Mouse (Mus musculus): ENCODE measurements at regions not wholly inside any gene's neighbourhood (a gene's known extent, or its start where the extent isn't known, plus 50 kb on each side); places are given as distances from the start of the nearest gene placed in this dataset.

GRCm38 (mm10) chr9:40617676-40618062 is 52.7 kb upstream of the Gm21915 start:
- DNase-seq: no peak

GRCm38 (mm10) chr9:40617036-40617675 is 53.3 kb upstream of the Gm21915 start:
- no peak for DNase-seq

DNA sequence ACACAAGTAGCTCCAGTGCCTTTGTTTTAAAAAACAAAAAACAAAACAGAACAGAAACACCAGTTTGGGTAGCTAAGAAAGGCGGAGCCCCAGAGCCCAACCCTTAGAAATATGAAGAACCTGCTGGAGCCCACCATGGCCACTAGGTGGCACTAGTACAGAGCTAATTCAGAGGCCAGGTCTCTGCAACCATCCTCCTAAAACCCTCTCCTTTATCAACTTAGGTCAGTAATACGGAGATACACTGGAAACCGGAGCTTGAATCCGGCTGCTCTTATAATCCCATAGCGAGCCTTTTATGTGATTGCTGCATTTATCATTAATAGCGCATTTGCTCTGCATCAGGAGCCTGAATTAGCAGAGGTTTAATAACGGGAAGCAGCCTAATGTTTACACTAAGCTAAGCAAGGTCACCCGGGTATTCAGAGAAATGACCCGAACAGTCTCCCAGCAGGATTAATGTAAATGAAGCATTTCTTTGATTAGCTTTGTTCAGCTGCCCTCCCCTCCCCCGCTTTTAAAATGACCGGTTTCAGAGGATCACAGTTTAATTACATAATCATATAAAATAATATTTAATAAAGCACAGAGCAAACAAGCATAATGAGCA is 53.9 kb upstream of the Gm21915 start:
- peak; percentile 78 for DNase-seq

DNA sequence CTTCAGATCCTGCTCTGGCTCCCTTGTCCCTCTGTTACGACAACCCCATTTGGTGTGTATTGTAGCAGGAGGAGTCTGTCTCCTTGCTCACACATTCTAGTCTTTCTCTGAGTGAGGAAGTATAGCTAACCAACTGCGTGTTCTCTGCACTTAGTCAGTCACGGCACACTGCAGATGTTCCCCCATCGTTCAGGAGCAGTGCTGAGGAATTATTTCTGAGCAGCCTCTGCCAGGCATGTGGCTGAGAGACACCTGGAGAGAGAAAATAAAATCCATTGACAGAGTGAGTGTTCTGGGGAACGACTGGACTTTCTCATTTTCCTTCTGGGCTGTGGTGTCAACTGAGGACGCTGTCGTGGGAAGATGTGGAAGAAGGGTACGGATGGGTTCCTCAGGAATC is 54.5 kb upstream of the Gm21915 start:
- no peak for DNase-seq

DNA sequence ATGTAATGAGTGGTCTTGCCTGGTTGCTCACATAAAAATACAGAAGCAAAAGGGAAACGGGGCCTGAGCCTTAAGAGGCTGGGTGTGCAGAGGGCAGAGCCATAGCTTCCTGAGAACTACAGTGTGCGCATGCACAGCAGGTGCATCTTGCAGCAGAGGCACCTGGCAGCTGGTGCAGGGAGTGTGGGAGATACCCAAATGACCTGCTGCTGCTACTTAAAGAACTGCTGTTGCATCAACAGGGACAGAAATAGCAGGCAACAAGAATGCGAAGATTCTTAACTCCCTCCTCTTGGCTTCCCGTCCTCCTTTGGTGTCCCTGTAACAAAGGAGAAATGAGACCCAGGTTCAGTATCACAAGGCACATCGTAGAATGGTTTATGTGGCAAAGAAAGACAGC is 56.3 kb upstream of the Gm21915 start:
- DNase-seq: peak; percentile 27

DNA sequence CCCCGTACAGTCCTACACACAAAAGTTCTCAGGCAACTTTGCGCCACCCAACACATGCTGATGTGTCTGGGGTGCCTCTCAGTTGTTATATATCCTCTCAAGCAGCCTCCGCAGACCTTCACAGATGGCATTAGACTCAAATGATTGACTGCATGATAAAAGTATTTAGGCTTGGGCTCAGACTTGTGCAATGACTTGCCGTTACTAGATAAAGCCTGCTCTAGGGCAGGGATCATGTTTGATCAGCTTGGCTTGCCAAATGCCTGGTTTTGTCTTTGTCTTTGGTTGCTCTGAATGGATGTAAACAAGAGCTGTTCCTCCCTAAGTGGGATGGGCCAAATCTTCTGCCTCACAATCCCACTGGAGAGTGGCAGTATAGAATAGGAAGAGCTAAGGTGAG is 57.2 kb upstream of the Gm21915 start:
- no peak for DNase-seq

GRCm38 (mm10) chr9:40612755-40613154 is 57.7 kb upstream of the Gm21915 start:
- DNase-seq: peak; percentile 39

DNA sequence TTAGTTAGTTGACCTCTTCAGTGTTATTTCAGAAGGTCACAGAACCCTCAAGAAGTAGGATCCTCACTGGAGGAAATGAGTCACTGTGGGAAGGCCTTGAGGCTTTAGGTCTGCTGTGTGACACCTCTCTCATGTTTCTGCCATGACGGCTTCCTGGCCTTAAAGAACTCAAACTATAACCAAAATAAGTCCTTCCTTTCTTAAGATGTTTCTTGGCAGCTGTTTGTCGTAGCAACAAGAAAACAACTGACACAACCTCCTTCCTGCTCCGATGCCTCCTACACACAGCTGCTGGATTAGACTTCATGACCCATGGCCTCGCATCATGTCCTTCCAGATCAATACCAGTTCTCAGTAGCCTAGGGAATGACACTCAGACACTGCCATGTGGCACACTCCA is 58.1 kb upstream of the Gm21915 start:
- DNase-seq: no peak

DNA sequence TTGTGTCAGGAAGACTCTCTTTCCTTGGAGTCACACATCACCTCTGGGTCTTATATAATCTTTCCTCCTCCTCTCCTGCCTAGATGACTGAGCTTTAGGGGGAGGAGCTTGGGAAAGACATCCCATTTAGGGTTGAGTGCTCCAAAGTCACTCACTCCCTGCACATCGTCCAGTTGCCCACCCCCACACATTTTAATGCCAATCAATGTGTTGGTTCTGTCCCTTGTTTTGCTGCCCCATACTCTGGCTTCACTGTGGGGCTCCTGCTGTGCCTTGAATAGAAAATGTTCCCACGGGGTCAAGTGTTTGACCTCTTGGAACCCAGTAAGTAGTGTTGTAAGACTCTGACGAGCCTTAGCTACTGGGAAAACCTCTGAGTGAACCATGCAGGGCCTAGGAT is 58.8 kb upstream of the Gm21915 start:
- DNase-seq: no peak

- no peak for DNase-seq
Measured at GRCm38 (mm10) chr9:40608596-40608995, 61.8 kb upstream of the Gm21915 start.

DNA sequence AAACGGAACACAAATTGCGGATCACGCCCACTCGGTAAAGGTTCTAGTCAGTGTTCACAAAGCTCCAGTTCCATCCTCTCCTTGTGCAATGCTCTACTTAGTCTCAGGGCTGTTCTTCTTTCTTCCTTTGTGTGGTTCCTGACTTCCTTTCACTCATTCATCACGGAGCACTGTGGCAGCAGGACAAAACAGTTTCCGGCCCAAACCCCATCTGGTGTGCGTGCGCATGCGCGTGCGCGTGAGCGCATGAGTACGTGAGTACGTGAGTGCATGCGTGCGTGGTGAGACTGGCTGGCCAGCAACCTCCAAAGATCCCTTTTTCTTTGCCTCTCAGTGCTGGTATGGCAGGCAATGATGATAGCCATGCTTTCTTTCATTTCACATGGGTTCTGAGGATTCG is 62.5 kb upstream of the Gm21915 start:
- DNase-seq: no peak

DNA sequence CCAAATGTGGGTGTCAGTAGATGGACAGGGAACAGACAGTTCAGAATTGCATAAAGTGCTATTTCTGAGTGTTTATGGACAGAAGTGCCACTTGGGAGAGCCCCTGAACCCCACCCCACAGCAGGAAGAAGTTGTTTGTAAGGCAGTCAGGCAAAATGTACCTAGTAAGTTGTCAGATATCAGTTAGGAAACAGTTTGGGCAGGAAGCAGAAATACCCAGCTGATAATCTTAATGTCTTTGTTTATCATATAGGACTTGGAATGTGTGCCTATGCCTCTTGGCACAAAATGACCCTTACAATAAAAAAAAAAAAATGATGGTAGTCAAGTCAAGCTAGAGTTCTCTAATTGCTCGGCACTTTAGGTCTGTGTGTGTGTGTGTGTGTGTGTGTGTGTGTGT is 66.9 kb upstream of the Gm21915 start:
- no peak for DNase-seq

- DNase-seq: peak; percentile 32
Measured at GRCm38 (mm10) chr9:40598431-40598831, 67.2 kb upstream of the Gramd1b start.

- no peak for DNase-seq
Measured at GRCm38 (mm10) chr9:40587421-40587820, 56.2 kb upstream of the Gramd1b start.

DNA sequence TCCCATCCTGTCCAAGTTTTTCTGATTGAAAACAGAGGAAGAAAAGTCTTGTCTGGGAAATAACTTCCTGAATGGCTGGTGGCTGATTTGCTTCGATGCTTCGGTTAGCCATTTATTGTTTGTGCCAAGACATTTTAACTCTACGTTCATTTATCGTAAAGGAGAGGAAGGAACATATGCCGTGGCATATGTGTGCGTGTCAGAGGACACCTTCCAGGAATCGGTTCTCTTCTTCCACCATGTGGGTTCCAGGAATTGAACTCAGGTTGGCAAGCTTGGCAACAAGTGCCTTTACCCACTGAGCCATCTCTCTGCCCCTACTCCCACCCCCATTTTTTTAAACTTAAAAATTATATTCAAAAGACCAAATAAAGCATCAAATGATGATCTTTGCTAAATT is 55.4 kb upstream of the Gramd1b start:
- DNase-seq: no peak

DNA sequence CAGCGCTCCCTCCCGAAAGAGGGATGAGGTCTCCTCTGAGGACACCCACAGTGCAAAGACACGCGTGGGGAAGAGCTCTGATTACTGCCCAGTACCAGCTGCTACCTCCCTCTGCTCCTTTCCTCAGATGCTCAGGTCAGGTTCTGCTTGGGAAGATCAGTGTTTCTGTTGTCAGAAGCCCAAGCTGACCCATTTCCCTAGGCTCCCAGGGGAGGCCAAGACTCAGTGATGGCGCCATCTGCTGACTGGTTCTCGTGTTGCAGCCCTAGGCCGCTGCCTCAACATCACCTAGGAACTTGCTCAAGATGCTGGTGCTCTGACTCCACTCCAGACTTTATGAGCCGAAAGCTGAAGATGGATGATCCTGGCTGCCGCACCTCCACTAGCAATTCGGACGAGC is 52.4 kb upstream of the Gramd1b start:
- peak; percentile 66 for DNase-seq

- DNase-seq: peak; percentile 22
Measured at GRCm38 (mm10) chr9:40581854-40582253, 50.7 kb upstream of the Gramd1b start.

Data from layer of hippocampus, adult 9-11 months (tissue).